Mouse (Mus musculus) left cerebral cortex, adult 9 months (tissue): Measurements from ENCODE around the gene Krt13.
A peak's percentile ranks its signal among the peaks of the same experiment; 100 is the strongest.

ENCODE experiments used
- DNase-seq, 2 experiments: peaks; one replicate each; pipeline ENCODE4 v3.0.0; 2022; ENCODE audit warnings: low spot score in 2 of 2

Gene Krt13

GRCm38 (mm10) chr11:100121466-100121865, at the start of gene Krt13:
Gene Krt13 (minus strand): TSS chr11:100121566.
- DNase-seq, result no peak

- peak in 1 of 2 experiments; percentile 79 for DNase-seq
Measured at GRCm38 (mm10) chr11:100168765-100169762, 47.7 kb upstream of the Krt13 start.

GRCm38 (mm10) chr11:100168071-100168470, 46.7 kb upstream of the Krt13 start:
- no peak for DNase-seq

- DNase-seq, result no peak
Measured at GRCm38 (mm10) chr11:100164392-100164791, 43.0 kb upstream of the Krt13 start.

- DNase-seq, result no peak
Measured at GRCm38 (mm10) chr11:100157908-100158477, 36.6 kb upstream of the Krt13 start.

GRCm38 (mm10) chr11:100157331-100157730, 36.0 kb upstream of the Krt13 start:
- DNase-seq, result no peak

GRCm38 (mm10) chr11:100155497-100156255, 34.3 kb upstream of the Krt13 start:
- no peak for DNase-seq

GRCm38 (mm10) chr11:100148615-100149330, 27.4 kb upstream of the Krt13 start, which contains the start of gene Krt19:
Gene Krt19 (minus strand): TSS chr11:100148665.
- DNase-seq, result no peak

- no peak for DNase-seq
Measured at GRCm38 (mm10) chr11:100147566-100148353, 26.4 kb upstream of the Krt13 start.

GRCm38 (mm10) chr11:100145858-100146560, 24.6 kb upstream of the Krt13 start:
- no peak for DNase-seq

- no peak for DNase-seq
Measured at GRCm38 (mm10) chr11:100145104-100145503, 23.7 kb upstream of the Krt13 start.

GRCm38 (mm10) chr11:100140966-100141365, 19.6 kb upstream of the Krt13 start:
- DNase-seq, result no peak

GRCm38 (mm10) chr11:100139391-100139790, 18.0 kb upstream of the Krt13 start:
- DNase-seq, result no peak

GRCm38 (mm10) chr11:100138809-100139208, 17.4 kb upstream of the Krt13 start:
- DNase-seq, result no peak

- no peak for DNase-seq
Measured at GRCm38 (mm10) chr11:100137693-100138092, 16.3 kb upstream of the Krt13 start.

GRCm38 (mm10) chr11:100136559-100136958, 15.2 kb upstream of the Krt13 start:
- DNase-seq, result no peak

- no peak for DNase-seq
Measured at GRCm38 (mm10) chr11:100135731-100136130, 14.4 kb upstream of the Krt13 start, which contains the start of gene Krt15. Gene Krt15 (minus strand): TSS chr11:100135928.

GRCm38 (mm10) chr11:100124901-100125300, 3.5 kb upstream of the Krt13 start:
- DNase-seq, result no peak

GRCm38 (mm10) chr11:100120331-100120730, 1.0 kb downstream of the Krt13 start:
- DNase-seq, result no peak

GRCm38 (mm10) chr11:100113742-100114029, 7.7 kb downstream of the Krt13 start:
- no peak for DNase-seq
